11 mouse cellular contexts compared by ENCODE assay signal in the genomic region with DNA sequence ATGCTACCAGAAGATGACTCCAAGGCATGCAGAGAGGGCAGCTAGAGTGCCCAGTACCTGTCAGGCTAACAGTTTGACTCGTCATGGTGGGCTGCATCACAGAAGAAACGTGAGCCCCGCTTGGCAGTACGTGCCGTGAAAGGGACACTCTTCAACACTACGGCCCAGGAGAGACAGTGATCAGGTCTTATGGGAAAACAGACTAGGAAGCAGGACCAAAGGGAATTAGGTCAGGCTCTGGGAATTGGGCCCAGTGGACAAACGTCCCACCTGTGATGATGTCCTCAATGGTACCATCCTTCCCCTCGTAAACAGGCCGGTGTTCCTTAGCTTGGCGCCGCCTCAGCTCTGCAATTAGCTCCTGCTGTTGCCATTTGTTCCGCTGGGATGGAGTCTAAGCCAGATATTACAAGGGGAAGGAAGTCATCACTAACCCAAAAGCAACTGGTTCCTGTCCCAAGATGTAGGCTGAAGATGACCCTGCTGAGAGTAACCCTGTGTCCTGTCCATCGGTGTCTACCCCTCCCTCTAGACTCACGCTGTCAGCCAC. TPM values are rescaled to one million over a fixed set of nuclear protein-coding genes. Genes with fewer than 3 reads are reported as not detected.
A peak's percentile ranks its signal among the peaks of the same experiment; 100 is the strongest.
DNase-seq lines count a peak whose midpoint lies in the region; ATAC-seq and TF ChIP-seq lines count a peak whose summit lies in the region.
"Had no signal": no experiment of that assay in that cellular context is flagged by ENCODE, and none has a peak within 500 bp of the region (broad histone marks: within the 10 kb centered on the region; RNA-seq: fewer than 3 reads in every experiment).

No protein-coding gene starts in this region.

- intact Hi-C loops in left cerebral cortex, postnatal 14 days (cut with DNase I), result loop anchor here (5.0 kb wide), 1 partner anchor 153 kb away; the partner anchor contains the start of gene Bcdin3d

- no peak overlapping the region for H3K4me2 ChIP-seq in intestine, postnatal 0 days (replicated peaks; ENCODE audit: low read depth)
- no peak overlapping the region for H3K4me2 ChIP-seq in intestine, embryonic 15.5 days (replicated peaks)
- H3K4me2 ChIP-seq: limb, embryonic 13.5 days had no signal

- H3K27me3 ChIP-seq in intestine, postnatal 0 days (replicated peaks; ENCODE audit: control insufficient read depth, insufficient read depth, low read length), result no peaks in the 10 kb centered on the region
- H3K27me3 ChIP-seq in intestine, embryonic 15.5 days (replicated peaks), result no peaks in the 10 kb centered on the region
- no peaks in the 10 kb centered on the region for H3K27me3 ChIP-seq in limb, embryonic 10.5 days (ENCODE audit: low read depth, poor library complexity, severe bottlenecking)
- H3K27me3 ChIP-seq: limb, embryonic 13.5 days had no signal

- 83% methylated on average over 14 of the region's 14 CpGs for whole genome bisulfite sequencing in intestine, postnatal 0 days
- 84% methylated on average over 14 of the region's 14 CpGs for WGBS in intestine, embryonic 15.5 days
- WGBS in limb, embryonic 10.5 days, result 87% methylated on average over 14 of the region's 14 CpGs

- peaks cover 67% of the 10 kb centered on the region for H3K36me3 ChIP-seq in intestine, postnatal 0 days (ENCODE audit: control insufficient read depth, insufficient read depth)
- peaks cover 33% of the 10 kb centered on the region for H3K36me3 ChIP-seq in intestine, embryonic 15.5 days
- peaks cover 99% of the 10 kb centered on the region for H3K36me3 ChIP-seq in limb, embryonic 10.5 days

- H3K4me1 ChIP-seq in intestine, postnatal 0 days (replicated peaks; ENCODE audit: control insufficient read depth, insufficient read depth, low read length), result no peaks in the 10 kb centered on the region
- peaks cover 3% of the 10 kb centered on the region; the same call in 1 of the 2 replicates for H3K4me1 ChIP-seq in intestine, embryonic 15.5 days (replicated peaks)
- H3K4me1 ChIP-seq in limb, embryonic 10.5 days, result peaks cover 16% of the 10 kb centered on the region; the same call in 1 of the 2 replicates
- H3K4me1 ChIP-seq: limb, embryonic 13.5 days had no signal

- ATAC-seq in intestine, postnatal 0 days, result no peak
- no peak for ATAC-seq in intestine, embryonic 15.5 days
- ATAC-seq: intestine, embryonic 16.5 days had no signal

- no peak overlapping the region for H3K9ac ChIP-seq in intestine, postnatal 0 days (ENCODE audit: low read depth, low read length)
- no peak overlapping the region for H3K9ac ChIP-seq in intestine, embryonic 15.5 days
- H3K9ac ChIP-seq: limb, embryonic 13.5 days had no signal

- DNase-seq in cerebellum, adult 11 months, result peak; percentile 61
- DNase-seq in cerebellum, adult 9-10 months, result peak; percentile 79
- no peak for DNase-seq in limb, embryonic 10.5 days (ENCODE audit: low spot score)
- no peak for DNase-seq in left cerebral cortex, postnatal 14 days (ENCODE audit: low spot score in 2 of 2)
- no peak for DNase-seq in gastrocnemius, adult 18-20 months (ENCODE audit: low spot score)
- DNase-seq: right cerebral cortex, postnatal 4 days had no signal

- no peak for TF ChIP-seq CTCF in intestine, postnatal 0 days (IDR thresholded peaks at IDR 0.05; ENCODE audit: low read depth)

- no peaks in the 10 kb centered on the region for H3K9me3 ChIP-seq in intestine, postnatal 0 days (ENCODE audit: control insufficient read depth)
- no peaks in the 10 kb centered on the region for H3K9me3 ChIP-seq in intestine, embryonic 15.5 days
- H3K9me3 ChIP-seq in limb, embryonic 10.5 days (replicated peaks), result no peaks in the 10 kb centered on the region
- H3K9me3 ChIP-seq: limb, embryonic 13.5 days had no signal

- H3K27ac ChIP-seq in intestine, postnatal 0 days (ENCODE audit: low read depth, low read length), result peak overlapping the region; percentile 60; the same call in 1 of the 2 replicates
- H3K27ac ChIP-seq in intestine, embryonic 15.5 days, result no peak overlapping the region
- peak overlapping the region; percentile 21; the same call in 1 of the 2 replicates for H3K27ac ChIP-seq in limb, embryonic 10.5 days

- H3K4me3 ChIP-seq in intestine, postnatal 0 days (ENCODE audit: low read depth, low read length), result no peak overlapping the region
- no peak overlapping the region for H3K4me3 ChIP-seq in intestine, embryonic 15.5 days (replicated peaks)
- no peak overlapping the region for H3K4me3 ChIP-seq in limb, embryonic 10.5 days
- H3K4me3 ChIP-seq: limb, embryonic 13.5 days had no signal

RNA-seq across cellular contexts. Expression of gene Fam186b, which starts 23.2 kb away (rescaled TPM):
- not detected in 2 replicates for polyA plus RNA-seq in intestine, postnatal 0 days (2015; fragmentation: Nextera tagmentation; extraction: Ambion mirVana)
- 0.18 TPM in 1 of 2 replicates, not detected in the other for polyA plus RNA-seq in intestine, embryonic 15.5 days (2015; fragmentation: Nextera tagmentation; extraction: Ambion mirVana)
- 0.21 and 0.29 TPM in 2 replicates for polyA plus RNA-seq in limb, embryonic 10.5 days (2016; fragmentation: Nextera tagmentation; extraction: Ambion mirVana)
- total RNA-seq in left cerebral cortex, postnatal 14 days (2021), result 1 to 10 TPM; 1.7 to 2.2 TPM
- total RNA-seq in gastrocnemius, adult 18-20 months (2021), result not detected
- total RNA-seq: MEL had no signal

RNA-seq across cellular contexts. Expression of gene Prpf40b, which starts 24.0 kb away (rescaled TPM):
- 10.8 and 12.7 TPM in 2 replicates for polyA plus RNA-seq in intestine, postnatal 0 days (2015; fragmentation: Nextera tagmentation; extraction: Ambion mirVana)
- polyA plus RNA-seq in intestine, embryonic 15.5 days (2015; fragmentation: Nextera tagmentation; extraction: Ambion mirVana), result 35.0 and 42.6 TPM in 2 replicates
- polyA plus RNA-seq in limb, embryonic 10.5 days (2016; fragmentation: Nextera tagmentation; extraction: Ambion mirVana), result 59.3 and 71.2 TPM in 2 replicates
- total RNA-seq in left cerebral cortex, postnatal 14 days (2021), result 10 to 100 TPM; 95.4 to 99.5 TPM
- total RNA-seq in gastrocnemius, adult 18-20 months (2021), result 10 to 100 TPM; 21.9 to 25.4 TPM

RNA-seq across cellular contexts. Expression of gene Fmnl3, which starts 51.3 kb away (rescaled TPM):
- polyA plus RNA-seq in intestine, postnatal 0 days (2015; fragmentation: Nextera tagmentation; extraction: Ambion mirVana), result 5.6 and 5.9 TPM in 2 replicates
- polyA plus RNA-seq in intestine, embryonic 15.5 days (2015; fragmentation: Nextera tagmentation; extraction: Ambion mirVana), result 16.3 and 17.3 TPM in 2 replicates
- polyA plus RNA-seq in limb, embryonic 10.5 days (2016; fragmentation: Nextera tagmentation; extraction: Ambion mirVana), result 30.4 and 42.2 TPM in 2 replicates
- 10 to 100 TPM; 11.3 to 13.4 TPM for total RNA-seq in left cerebral cortex, postnatal 14 days (2021)
- total RNA-seq in gastrocnemius, adult 18-20 months (2021), result 1 to 10 TPM; 4.2 to 7.7 TPM

Comparison
In these comparisons a context has a peak if more than half of its experiments do, and no peak if none do; other contexts are left out.
1. DNase-seq: peak in cerebellum, adult 11 months (single experiment) and cerebellum, adult 9-10 months (single experiment); none in limb, embryonic 10.5 days (single experiment), left cerebral cortex, postnatal 14 days (0 of 2) and gastrocnemius, adult 18-20 months (single experiment).